Mouse (Mus musculus) limb, embryonic 13.5 days (tissue): ENCODE results near the gene Upf2. TPM values are rescaled to one million over a fixed set of nuclear protein-coding genes. Genes with fewer than 3 reads are reported as not detected.

Experiments
- ATAC-seq: fragments of 200-750 bp; cut with Nextera tagmentation; 2 replicates; pipeline ENCODE4 v1.8.0; 2017; ENCODE audit warnings: low read depth, moderate number of reproducible peaks, moderate TSS enrichment; ENCODE audit not compliant: low FRiP score
- H3K27ac ChIP-seq: fragments of 300-500 bp; sonication (generic); 2 replicates; pipeline ENCODE4 v1.5.1; 2015; ENCODE audit warnings: inconsistent platforms, mild to moderate bottlenecking, moderate library complexity
- H3K27me3 ChIP-seq: fragments of 300-500 bp; sonication (generic); 2 replicates; pipeline ENCODE4 v1.6.1; 2015; ENCODE audit warnings: mild to moderate bottlenecking, inconsistent platforms
- H3K36me3 ChIP-seq: fragments of 300-500 bp; sonication (generic); 2 replicates; pipeline ENCODE4 v1.6.1; 2015; ENCODE audit warnings: inconsistent platforms, mild to moderate bottlenecking, moderate library complexity
- H3K4me1 ChIP-seq: fragments of 300-500 bp; sonication (generic); 2 replicates; pipeline ENCODE4 v1.6.1; 2015; ENCODE audit warnings: inconsistent platforms
- H3K4me2 ChIP-seq: fragments of 300-500 bp; sonication (generic); replicated peaks from 2 replicates; pipeline ENCODE4 v1.6.1; 2015; ENCODE audit warnings: inconsistent platforms, mild to moderate bottlenecking, moderate library complexity
- H3K4me3 ChIP-seq: fragments of 300-500 bp; sonication (generic); 2 replicates; pipeline ENCODE4 v1.5.1; 2015; ENCODE audit warnings: moderate library complexity, mild to moderate bottlenecking, inconsistent platforms
- H3K9ac ChIP-seq: fragments of 300-500 bp; sonication (generic); 2 replicates; pipeline ENCODE4 v1.6.1; 2015; ENCODE audit warnings: mild to moderate bottlenecking, inconsistent platforms
- H3K9me3 ChIP-seq: fragments of 300-500 bp; sonication (generic); 2 replicates; pipeline ENCODE4 v1.6.1; 2016; ENCODE audit warnings: inconsistent platforms
- WGBS: fragments of 180-500 bp; shearing (Covaris S2); methylation state at CpG from one replicate; pipeline ENCODE4 v1.1.7; 2015; 5-methylcytosine and 5-hydroxymethylcytosine counted together
- polyA plus RNA-seq: library from polyadenylated mRNA; unstranded; fragments of >200 nt; fragmentation: Nextera tagmentation; extraction: Ambion mirVana; gene quantifications from 2 replicates; pipeline ENCODE4 v1.2.1, GENCODE M21; 2015

Upf2 gene
- polyA plus RNA-seq, 1 experiment from 2014 or later: 12.1 TPM

DNA sequence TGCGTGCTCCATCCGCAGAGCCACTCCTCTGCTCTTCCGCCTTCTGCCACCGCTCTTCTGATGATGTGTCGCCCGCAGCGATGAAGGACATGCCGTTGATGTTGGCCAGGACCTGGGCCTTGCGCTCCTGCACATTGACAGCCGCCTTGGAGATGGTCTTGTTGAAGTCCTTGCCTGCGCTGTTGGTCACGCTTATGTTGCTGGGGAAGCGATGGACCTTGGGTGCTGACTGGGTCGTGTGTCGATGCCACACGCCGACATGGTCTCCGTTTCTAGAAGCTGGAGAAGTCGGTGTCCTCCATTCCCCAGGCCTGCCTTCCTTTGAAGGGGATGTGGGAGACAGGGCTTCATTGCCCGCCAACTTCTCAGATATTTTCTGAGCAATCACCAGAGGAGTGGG lies 149.5 kb downstream of the Upf2 start:
- Histone ChIP-seq H3K36me3 (no peaks in the 10 kb centered on the region), H3K27ac (no peak overlapping the region), H3K4me3 (peak overlapping the region; percentile 54), H3K4me2 (peak overlapping the region; percentile 93), H3K27me3 (peaks cover 41% of the 10 kb centered on the region), H3K9me3 (no peaks in the 10 kb centered on the region), H3K4me1 (peaks cover 29% of the 10 kb centered on the region), H3K9ac (peak overlapping the region; percentile 68)
- 39% methylated on average over 20 of the region's 20 CpGs for WGBS
- ATAC-seq: 0 out of 2 replicates have a peak, but pooled peaks have one; percentile 4

DNA sequence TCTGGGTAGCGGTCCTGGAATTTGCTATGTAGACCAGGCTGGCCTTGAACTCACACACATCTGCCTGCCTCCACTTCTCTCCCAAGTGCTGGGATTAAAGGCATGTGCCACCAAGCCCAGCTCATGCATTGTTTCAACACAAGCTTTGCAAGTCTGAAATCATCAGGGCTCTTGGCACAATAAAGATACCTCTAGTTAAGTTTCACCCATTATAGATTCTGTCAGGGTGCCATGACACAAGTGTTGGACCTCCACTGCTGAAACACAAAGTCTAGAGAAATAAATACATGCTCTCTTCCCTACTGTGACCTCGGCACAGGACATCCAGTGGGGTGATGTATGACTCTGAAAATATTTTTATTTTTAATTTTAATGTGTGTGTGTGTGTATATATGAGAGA lies 154.2 kb downstream of the Upf2 start:
- no peaks in the 10 kb centered on the region; the same call in 1 of the 2 replicates for H3K36me3 ChIP-seq
- 89% methylated on average over 2 of the region's 2 CpGs for WGBS
- no peak overlapping the region for H3K4me3 ChIP-seq

More for the DNA sequence above, 154.2 kb downstream of the Upf2 start:
- Histone ChIP-seq H3K27ac (no peak overlapping the region), H3K9me3 (no peaks in the 10 kb centered on the region), H3K4me1 (peaks cover 6% of the 10 kb centered on the region), H3K4me2 (no peak overlapping the region), H3K27me3 (peaks cover 24% of the 10 kb centered on the region), H3K9ac (no peak overlapping the region)
- no peak for ATAC-seq

Other genes with a start within 250 kb of the Upf2 start
- gene Camk1d, start 237.0 kb upstream of the Upf2 start, polyA plus RNA-seq: 2.4 and 2.9 TPM in 2 replicates
- gene Nudt5, start 106.5 kb upstream of the Upf2 start, polyA plus RNA-seq: 79.0 and 80.6 TPM in 2 replicates
- 380 and 394 TPM in 2 replicates for gene Cdc123, start 106.3 kb upstream of the Upf2 start, polyA plus RNA-seq
- 1.9 and 2.0 TPM in 2 replicates for gene Gm13199, start 88.5 kb upstream of the Upf2 start, polyA plus RNA-seq
- 115 and 119 TPM in 2 replicates for gene Sec61a2, start 56.0 kb upstream of the Upf2 start, polyA plus RNA-seq
- 4.0 and 5.6 TPM in 2 replicates for gene Dhtkd1, start 8.7 kb upstream of the Upf2 start, polyA plus RNA-seq
- 6.8 and 8.8 TPM in 2 replicates for gene Proser2, start 178.7 kb downstream of the Upf2 start, polyA plus RNA-seq